Mouse (Mus musculus): ENCODE data around the gene Zcchc3. TPM values are rescaled to one million over a fixed set of nuclear protein-coding genes. Genes with fewer than 3 reads are reported as not detected.
"Not testable (repeated sequence)": the region's sequence is repeated elsewhere in the genome, so short reads cannot be mapped to it uniquely, and the experiment has no call there.

Zcchc3 gene
- polyA plus RNA-seq, 1 experiment from 2014 or later: 21.5 TPM

DNA sequence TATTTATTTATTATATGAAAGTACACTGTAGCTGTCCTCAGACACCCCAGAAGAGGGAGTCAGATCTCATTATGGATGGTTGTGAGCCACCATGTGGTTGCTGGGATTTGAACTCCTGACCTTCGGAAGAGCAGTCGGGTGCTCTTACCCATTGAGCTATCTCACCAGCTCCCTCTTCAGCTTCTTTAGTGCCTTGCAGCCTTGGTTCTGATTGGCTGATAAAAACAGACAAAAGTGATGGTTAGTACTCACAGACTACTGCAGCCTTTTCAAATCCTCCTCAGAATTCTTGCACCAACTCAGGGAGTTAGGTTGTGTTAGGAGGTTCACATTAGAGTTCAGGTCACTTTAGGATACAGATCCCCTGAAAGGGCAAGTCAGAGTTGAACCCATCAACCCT lies 13.7 kb upstream of the Zcchc3 start:
- not testable (repeated sequence) for H3K4me3 ChIP-seq; H3K4me2 ChIP-seq; H3K4me1 ChIP-seq (replicated peaks); H3K36me3 ChIP-seq; H3K27ac ChIP-seq (replicated peaks); ATAC-seq (ENCODE audit: low read depth); H3K9ac ChIP-seq; H3K27me3 ChIP-seq; H3K9me3 ChIP-seq
- WGBS: 73% methylated on average over 2 of the region's 2 CpGs

DNA sequence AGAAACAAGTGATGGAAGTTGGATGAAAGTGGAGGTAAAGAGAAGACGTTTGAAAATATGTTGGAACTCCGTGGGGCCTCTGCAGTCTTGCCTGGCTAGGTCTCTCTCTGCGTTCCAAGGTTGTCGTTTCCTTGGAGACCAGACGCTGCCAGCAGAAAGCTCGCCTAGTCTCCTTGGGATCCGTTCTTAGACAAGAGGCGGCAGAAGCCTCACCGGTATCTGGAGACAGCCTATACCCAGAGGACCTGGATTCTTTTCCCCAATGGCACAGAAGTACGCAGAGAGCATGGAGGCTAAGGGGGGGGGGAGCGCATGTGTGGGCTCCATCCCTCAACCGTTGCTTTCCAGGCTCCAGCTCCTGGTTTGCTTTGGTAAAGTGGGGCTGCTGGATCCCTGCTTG lies 12.7 kb upstream of the Zcchc3 start:
- Histone ChIP-seq H3K27ac (replicated peaks) (no peak overlapping the region), H3K4me2 (peak overlapping the region; percentile 36), H3K9me3 (no peaks in the 10 kb centered on the region), H3K36me3 (no peaks in the 10 kb centered on the region), H3K4me1 (replicated peaks) (peaks cover 5% of the 10 kb centered on the region), H3K27me3 (no peaks in the 10 kb centered on the region; the same call in 1 of the 2 replicates), H3K9ac (0 out of 2 replicates have a peak overlapping the region, but pooled peaks have one; percentile 13), H3K4me3 (no peak overlapping the region)
- no peak for ATAC-seq (ENCODE audit: low read depth)
- WGBS: 3% methylated on average over 12 of the region's 12 CpGs

GRCm38 (mm10) chr2:152415786-152416185 lies 959 bp upstream of the Zcchc3 start:
- H3K4me3 ChIP-seq: peak overlapping the region; percentile 92
- peak overlapping the region; percentile 96; the same call in 1 of the 2 replicates for H3K9ac ChIP-seq
- 97% methylated on average over 3 of the region's 3 CpGs for WGBS

DNA sequence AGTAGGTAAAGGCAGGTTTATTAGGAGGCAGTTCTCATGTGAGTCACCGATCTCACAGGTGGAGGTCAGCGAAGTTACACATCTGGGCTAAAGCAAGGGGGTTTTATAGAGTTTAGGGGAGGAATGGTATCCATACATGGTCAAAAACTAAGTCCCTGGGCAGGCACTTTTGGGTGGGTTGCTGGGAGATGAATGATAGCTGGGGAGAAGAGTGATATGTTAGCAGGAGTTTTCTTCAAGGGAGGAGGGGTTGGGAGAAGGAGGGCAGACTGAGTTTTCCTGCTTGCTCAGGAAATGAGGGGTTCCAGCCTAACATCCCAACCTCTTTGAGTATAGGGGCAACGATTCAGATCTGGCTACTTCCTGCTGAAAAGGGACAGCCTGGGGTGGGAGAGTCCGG lies 460 bp upstream of the Zcchc3 start, which contains the start of gene 6820408C15Rik:
Gene 6820408C15Rik (plus strand): TSS at position 301 of the 400 bp plus-strand sequence.
- WGBS: 29% methylated on average over 4 of the region's 4 CpGs
- ATAC-seq (ENCODE audit: low read depth): no peak
- Histone ChIP-seq H3K27ac (replicated peaks) (peak within 1 kb of the TSS; percentile 97), H3K4me1 (replicated peaks) (peaks cover 45% of the 10 kb centered on the region), H3K36me3 (no peaks in the 10 kb centered on the region), H3K9me3 (no peaks in the 10 kb centered on the region), H3K9ac (peak within 1 kb of the TSS; percentile 96), H3K4me3 (peak within 1 kb of the TSS; percentile 92), H3K27me3 (no peaks in the 10 kb centered on the region), H3K4me2 (peak within 1 kb of the TSS; percentile 98)

More at GRCm38 (mm10) chr2:152415786-152416185, 959 bp upstream of the Zcchc3 start:
- Histone ChIP-seq H3K4me2 (peak overlapping the region; percentile 98), H3K36me3 (no peaks in the 10 kb centered on the region), H3K9me3 (no peaks in the 10 kb centered on the region), H3K4me1 (replicated peaks) (peaks cover 40% of the 10 kb centered on the region), H3K27me3 (no peaks in the 10 kb centered on the region), H3K27ac (replicated peaks) (peak overlapping the region; percentile 97; the same call in 1 of the 2 replicates)
- ATAC-seq (ENCODE audit: low read depth): no peak

- peak overlapping the region; percentile 98 for H3K4me2 ChIP-seq
- WGBS: under 1% methylated on average over 81 of the region's 86 CpGs
- H3K4me1 ChIP-seq (replicated peaks): peaks cover 56% of the 10 kb centered on the region
- no peaks in the 10 kb centered on the region for H3K9me3 ChIP-seq
- no peaks in the 10 kb centered on the region for H3K36me3 ChIP-seq
- H3K4me3 ChIP-seq: peak overlapping the region; percentile 92
- peak; percentile 34 for ATAC-seq (ENCODE audit: low read depth)
- peak overlapping the region; percentile 96 for H3K9ac ChIP-seq
- peak overlapping the region; percentile 97 for H3K27ac ChIP-seq (replicated peaks)
- no peaks in the 10 kb centered on the region for H3K27me3 ChIP-seq
Observed at GRCm38 (mm10) chr2:152413765-152414584, 852 bp downstream of the Zcchc3 start.

DNA sequence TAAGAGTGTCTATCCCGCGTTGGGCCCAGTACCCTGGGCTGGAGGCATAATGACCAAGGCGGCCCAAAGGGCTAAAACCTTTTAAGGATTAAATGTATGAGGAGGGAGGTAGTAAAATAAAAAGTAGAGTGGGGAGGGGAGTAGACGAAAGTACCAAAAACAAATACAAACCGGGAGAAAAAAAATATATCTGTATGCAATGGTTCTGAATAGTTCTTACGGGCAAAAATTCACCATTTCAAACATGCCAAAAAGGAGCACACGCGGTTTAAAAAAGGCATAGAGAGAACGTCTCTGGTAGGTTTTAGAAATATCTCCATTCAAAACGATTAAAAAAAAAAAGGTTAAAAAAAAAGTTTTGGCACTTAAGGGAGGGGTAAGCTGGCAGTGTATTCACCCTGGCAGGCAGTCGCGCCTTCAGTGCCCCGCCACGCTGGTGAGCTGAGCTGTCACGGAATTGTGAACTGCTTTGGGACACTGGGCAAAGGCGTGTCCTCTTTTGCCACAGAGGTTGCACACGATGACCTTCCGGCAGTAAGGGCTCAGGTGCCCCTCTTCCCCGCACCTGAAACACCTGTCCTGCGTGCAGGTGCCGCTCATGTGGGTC lies 1.6 kb downstream of the Zcchc3 start:
- 2% methylated on average over 21 of the region's 21 CpGs for WGBS
- H3K27ac ChIP-seq (replicated peaks): peak overlapping the region; percentile 97
- H3K27me3 ChIP-seq: no peaks in the 10 kb centered on the region
- no peaks in the 10 kb centered on the region for H3K36me3 ChIP-seq
- ATAC-seq (ENCODE audit: low read depth): no peak
- peak overlapping the region; percentile 98 for H3K4me2 ChIP-seq
- no peaks in the 10 kb centered on the region for H3K9me3 ChIP-seq
- H3K4me3 ChIP-seq: peak overlapping the region; percentile 92
- H3K9ac ChIP-seq: peak overlapping the region; percentile 96
- H3K4me1 ChIP-seq (replicated peaks): peaks cover 56% of the 10 kb centered on the region

DNA sequence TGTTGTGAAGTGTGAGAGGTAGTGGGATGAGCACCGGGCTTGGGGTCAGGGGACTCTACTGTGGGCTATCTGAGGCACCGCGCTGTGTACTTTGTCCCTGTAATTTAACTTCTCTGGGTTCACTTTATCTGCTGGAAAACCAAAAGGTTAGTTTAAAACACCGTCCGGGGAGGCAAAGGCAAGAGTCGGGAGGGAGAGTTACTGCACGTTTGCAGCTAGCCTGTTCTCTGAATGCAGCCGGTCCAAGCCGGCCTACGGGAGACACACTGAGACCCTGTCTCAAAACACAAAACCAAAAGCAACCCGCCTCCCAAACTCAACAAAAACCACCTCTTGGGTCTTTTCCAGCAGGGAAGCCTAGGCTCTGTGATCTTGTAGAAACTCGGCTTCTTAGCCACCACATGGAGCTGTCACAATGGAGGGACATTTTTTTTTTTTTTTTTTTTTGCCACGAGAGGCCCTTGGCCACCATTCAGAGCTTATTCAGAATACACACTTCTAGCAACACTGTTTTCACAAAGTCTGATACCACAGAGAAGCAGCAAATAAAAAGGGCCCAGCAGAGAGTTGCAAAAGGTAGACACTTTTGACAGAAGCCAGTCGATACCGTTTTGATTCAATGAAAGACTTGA lies 2.2 kb downstream of the Zcchc3 start:
- Histone ChIP-seq H3K36me3 (no peaks in the 10 kb centered on the region), H3K4me1 (replicated peaks) (peaks cover 56% of the 10 kb centered on the region), H3K4me3 (peak overlapping the region; percentile 92), H3K9me3 (no peaks in the 10 kb centered on the region), H3K9ac (peak overlapping the region; percentile 96), H3K27me3 (no peaks in the 10 kb centered on the region), H3K27ac (replicated peaks) (peak overlapping the region; percentile 97), H3K4me2 (peak overlapping the region; percentile 98)
- WGBS: 3% methylated on average over 15 of the region's 15 CpGs
- ATAC-seq (ENCODE audit: low read depth): no peak

DNA sequence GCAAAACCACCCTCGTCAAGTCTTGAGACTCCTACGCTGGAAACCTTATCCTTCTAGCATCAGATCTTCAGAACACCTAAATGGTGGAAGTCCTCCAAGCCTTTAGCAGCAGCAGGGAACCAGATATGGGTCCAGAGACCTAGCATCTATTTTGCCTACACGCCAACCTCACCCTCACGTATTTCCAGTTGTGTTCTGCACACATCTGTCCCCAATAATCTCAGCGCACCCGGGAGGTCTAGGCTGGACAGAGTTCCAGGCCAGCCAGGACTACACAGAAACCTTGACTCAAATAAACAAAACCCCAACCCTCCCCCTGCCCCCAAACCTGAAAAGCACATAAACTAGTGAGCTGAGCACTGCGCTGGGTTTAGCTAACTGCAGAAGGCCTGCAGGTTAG lies 3.4 kb downstream of the Zcchc3 start:
- Histone ChIP-seq H3K27ac (replicated peaks) (peak overlapping the region; percentile 97), H3K27me3 (no peaks in the 10 kb centered on the region), H3K9me3 (no peaks in the 10 kb centered on the region), H3K4me3 (peak overlapping the region; percentile 92), H3K36me3 (no peaks in the 10 kb centered on the region), H3K4me2 (peak overlapping the region; percentile 98), H3K9ac (peak overlapping the region; percentile 96), H3K4me1 (replicated peaks) (peaks cover 58% of the 10 kb centered on the region)
- WGBS: 7% methylated on average over 7 of the region's 7 CpGs
- no peak for ATAC-seq (ENCODE audit: low read depth)

GRCm38 (mm10) chr2:152410971-152411371 lies 3.9 kb downstream of the Zcchc3 start:
- H3K4me2 ChIP-seq: peak overlapping the region; percentile 98
- no peaks in the 10 kb centered on the region for H3K9me3 ChIP-seq
- H3K4me3 ChIP-seq: peak overlapping the region; percentile 92
- H3K27ac ChIP-seq (replicated peaks): peak overlapping the region; percentile 97
- peak; percentile 61 for ATAC-seq (ENCODE audit: low read depth)
- peak overlapping the region; percentile 96 for H3K9ac ChIP-seq
- 1% methylated on average over 15 of the region's 15 CpGs for WGBS
- no peaks in the 10 kb centered on the region for H3K36me3 ChIP-seq
- no peaks in the 10 kb centered on the region for H3K27me3 ChIP-seq
- H3K4me1 ChIP-seq (replicated peaks): peaks cover 61% of the 10 kb centered on the region

DNA sequence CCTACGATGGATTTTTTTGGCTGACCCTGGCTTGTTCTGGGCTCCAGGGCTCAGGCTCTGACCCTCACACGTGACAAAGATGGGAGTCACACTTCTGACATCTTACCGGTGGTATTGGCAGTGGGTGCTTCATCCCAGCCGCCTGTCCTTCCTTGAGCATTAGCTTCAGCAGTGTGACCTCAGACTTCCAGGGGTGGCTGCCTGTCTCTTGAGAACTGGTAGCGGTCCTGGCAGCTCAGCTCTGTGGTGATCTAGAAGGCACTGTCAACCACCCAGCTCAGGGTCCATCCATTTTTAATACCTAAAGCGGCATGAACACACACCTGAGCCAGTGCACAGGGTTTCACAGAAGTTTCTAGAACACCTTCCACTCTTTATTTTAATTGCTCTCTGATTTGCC lies 5.0 kb downstream of the Zcchc3 start:
- peaks cover 60% of the 10 kb centered on the region for H3K4me1 ChIP-seq (replicated peaks)
- no peaks in the 10 kb centered on the region for H3K9me3 ChIP-seq
- H3K4me3 ChIP-seq: no peak overlapping the region
- no peaks in the 10 kb centered on the region for H3K36me3 ChIP-seq
- peak overlapping the region; percentile 97 for H3K27ac ChIP-seq (replicated peaks)
- H3K9ac ChIP-seq: no peak overlapping the region
- 83% methylated on average over 6 of the region's 6 CpGs for WGBS
- no peak for ATAC-seq (ENCODE audit: low read depth)
- no peaks in the 10 kb centered on the region for H3K27me3 ChIP-seq
- H3K4me2 ChIP-seq: no peak overlapping the region

GRCm38 (mm10) chr2:152406126-152406525 lies 8.7 kb downstream of the Zcchc3 start:
- Histone ChIP-seq H3K27ac (replicated peaks) (peak overlapping the region; percentile 70), H3K27me3 (no peaks in the 10 kb centered on the region), H3K4me3 (peak overlapping the region; percentile 35), H3K4me1 (replicated peaks) (peaks cover 33% of the 10 kb centered on the region), H3K4me2 (peak overlapping the region; percentile 64), H3K9me3 (no peaks in the 10 kb centered on the region), H3K36me3 (no peaks in the 10 kb centered on the region), H3K9ac (peak overlapping the region; percentile 66)
- ATAC-seq (ENCODE audit: low read depth): peak; percentile 94
- under 1% methylated on average over 19 of the region's 19 CpGs for WGBS

- no peak; the same call in none of the 2 replicates for ATAC-seq (ENCODE audit: low read depth)
- Histone ChIP-seq H3K9me3 (no peaks in the 10 kb centered on the region), H3K27me3 (no peaks in the 10 kb centered on the region), H3K4me2 (peak overlapping the region; percentile 98), H3K4me1 (replicated peaks) (peaks cover 40% of the 10 kb centered on the region), H3K4me3 (peak overlapping the region; percentile 84), H3K9ac (peak overlapping the region; percentile 98), H3K27ac (replicated peaks) (peak overlapping the region; percentile 100), H3K36me3 (peaks cover 7% of the 10 kb centered on the region)
- 1% methylated on average over 13 of the region's 13 CpGs for WGBS
Observed at GRCm38 (mm10) chr2:152399122-152399542, 15.7 kb downstream of the Zcchc3 start.

All from neural tube, embryonic 13.5 days (tissue).